Mouse (Mus musculus): ENCODE measurements around the gene Kdm8. TPM values are rescaled to one million over a fixed set of nuclear protein-coding genes. Genes with fewer than 3 reads are reported as not detected.

Gene Kdm8
- polyA plus RNA-seq, 1 experiment from 2014 or later: 14.8 TPM

Other genes starting within 250 kb of the Kdm8 start
- 126 and 132 TPM in 2 replicates for gene Nsmce1, start 46.9 kb downstream of the Kdm8 start, polyA plus RNA-seq (2014; fragmentation: Nextera tagmentation; extraction: Ambion mirVana)
- 4.4 and 5.3 TPM in 2 replicates for gene Il4ra, start 107.4 kb downstream of the Kdm8 start, polyA plus RNA-seq (2014; fragmentation: Nextera tagmentation; extraction: Ambion mirVana)
- 0.81 and 1.1 TPM in 2 replicates for gene Il21r, start 158.8 kb downstream of the Kdm8 start, polyA plus RNA-seq (2014; fragmentation: Nextera tagmentation; extraction: Ambion mirVana)

Data from liver, embryonic 11.5 days (tissue).